Mouse (Mus musculus) MEL (cell line): ENCODE results near the gene Miga1. TPM values are rescaled to one million over a fixed set of nuclear protein-coding genes. Genes with fewer than 3 reads are reported as not detected.

Experiments
- DNase-seq: peaks from one replicate; pipeline ENCODE4 v3.0.0; 2011; ENCODE audit warnings: low read depth, low spot score
- H3K27ac ChIP-seq: 2 replicates; pipeline ENCODE4 v1.5.1; 2012; ENCODE audit warnings: low read depth, mild to moderate bottlenecking, control low read depth, low read length, moderate library complexity; ENCODE audit not compliant: control insufficient read depth
- H3K27me3 ChIP-seq, 2 experiments: fragments of 150-350 bp in 1 of 2; sonication (generic) in 1 of 2; 2 replicates each; pipeline ENCODE4 v1.6.1; 2012; ENCODE audit warnings: low read length in 2 of 2, mild to moderate bottlenecking in 2 of 2, improper control_type of control experiment in 1 of 2, moderate library complexity in 1 of 2; ENCODE audit not compliant: insufficient read depth in 2 of 2, control insufficient read depth in 1 of 2
- H3K36me3 ChIP-seq, 2 experiments: 2 replicates each; pipeline ENCODE4 v1.6.1; 2012 to 2014; ENCODE audit warnings: low read length in 2 of 2, improper control_type of control experiment in 1 of 2, inconsistent platforms in 1 of 2, mild to moderate bottlenecking in 1 of 2; ENCODE audit not compliant: insufficient read depth in 2 of 2, control insufficient read depth in 1 of 2
- H3K4me1 ChIP-seq, 2 experiments: fragments of 150-350 bp in 1 of 2; sonication (generic) in 1 of 2; 2 replicates each; pipeline ENCODE4 v1.6.1; 2012; ENCODE audit warnings: low read length in 2 of 2, improper control_type of control experiment in 1 of 2, mild to moderate bottlenecking in 1 of 2; ENCODE audit not compliant: insufficient read depth in 2 of 2, control insufficient read depth in 1 of 2
- H3K4me3 ChIP-seq, 2 experiments: fragments of 150-350 bp in 1 of 2; sonication (generic) in 1 of 2; 2 replicates each; pipeline ENCODE4 v1.5.1; 2012; ENCODE audit warnings: low read depth in 2 of 2, low read length in 2 of 2, mild to moderate bottlenecking in 2 of 2, moderate library complexity in 2 of 2, control low read depth in 1 of 2, improper control_type of control experiment in 1 of 2; ENCODE audit not compliant: control insufficient read depth in 1 of 2, insufficient read depth in 1 of 2
- H3K79me2 ChIP-seq: 2 replicates; pipeline ENCODE4 v1.6.1; 2012; ENCODE audit warnings: mild to moderate bottlenecking, low read length, moderate library complexity; ENCODE audit not compliant: control insufficient read depth, poor library complexity, insufficient read depth
- H3K9ac ChIP-seq: 2 replicates; pipeline ENCODE4 v1.6.1; 2012; ENCODE audit warnings: low read depth, mild to moderate bottlenecking, control low read depth, low read length, moderate library complexity; ENCODE audit not compliant: control insufficient read depth, poor library complexity, severe bottlenecking
- H3K9me3 ChIP-seq: fragments of 150-350 bp; sonication (generic); replicated peaks from 2 replicates; pipeline ENCODE4 v1.6.1; 2012; ENCODE audit warnings: mild to moderate bottlenecking, low read length, improper control_type of control experiment, moderate library complexity; ENCODE audit not compliant: insufficient read depth
- BHLHE40 ChIP-seq: IDR thresholded peaks from 2 replicates; pipeline ENCODE4 v1.6.1; 2012; ENCODE audit warnings: low read depth, mild to moderate bottlenecking, inconsistent platforms, low read length, improper control_type of control experiment, borderline replicate concordance
- CHD1 ChIP-seq: IDR thresholded peaks from 2 replicates; pipeline ENCODE4 v1.6.1; 2012; ENCODE audit warnings: low read depth, mild to moderate bottlenecking, inconsistent platforms, low read length, improper control_type of control experiment
- E2F4 ChIP-seq: IDR thresholded peaks from 2 replicates; pipeline ENCODE4 v1.6.1; 2011; ENCODE audit warnings: low read depth, low read length, improper control_type of control experiment, borderline replicate concordance
- ELF1 ChIP-seq: IDR thresholded peaks from 2 replicates; pipeline ENCODE4 v1.6.1; 2014; ENCODE audit warnings: low read depth, mild to moderate bottlenecking, inconsistent platforms, low read length, improper control_type of control experiment, moderate library complexity
- EP300 ChIP-seq, 2 experiments: IDR thresholded peaks; 2 replicates each; pipeline ENCODE4 v1.6.1; 2011; ENCODE audit warnings: improper control_type of control experiment in 2 of 2, low read length in 2 of 2, low read depth in 1 of 2, mild to moderate bottlenecking in 1 of 2
- ETS1 ChIP-seq: IDR thresholded peaks from 2 replicates; pipeline ENCODE4 v1.6.1; 2012; ENCODE audit warnings: low read depth, mild to moderate bottlenecking, inconsistent platforms, low read length, improper control_type of control experiment, moderate library complexity
- GABPA ChIP-seq: IDR thresholded peaks from 2 replicates; pipeline ENCODE4 v1.6.1; 2012; ENCODE audit warnings: low read depth, mild to moderate bottlenecking, inconsistent platforms, low read length, improper control_type of control experiment, moderate library complexity
- GATA1 ChIP-seq: IDR thresholded peaks from 2 replicates; pipeline ENCODE4 v1.6.1; 2011; ENCODE audit warnings: low read depth, low read length, improper control_type of control experiment
- HCFC1 ChIP-seq: IDR thresholded peaks from 2 replicates; pipeline ENCODE4 v1.6.1; 2012; ENCODE audit warnings: low read depth, mild to moderate bottlenecking, inconsistent platforms, low read length, improper control_type of control experiment, moderate library complexity
- JUND ChIP-seq: IDR thresholded peaks from 2 replicates; pipeline ENCODE4 v1.6.1; 2011; ENCODE audit warnings: low read depth, mild to moderate bottlenecking, improper control_type of control experiment, low read length
- KAT2A ChIP-seq: conservative IDR thresholded peaks from 2 replicates; pipeline ENCODE4 v1.6.1; 2012; ENCODE audit warnings: low read depth, low read length, improper control_type of control experiment, inconsistent platforms
- MAFK ChIP-seq: IDR thresholded peaks from 2 replicates; pipeline ENCODE4 v1.6.1; 2011; ENCODE audit warnings: low read depth, mild to moderate bottlenecking, low read length, improper control_type of control experiment, borderline replicate concordance
- MAZ ChIP-seq: IDR thresholded peaks from 2 replicates; pipeline ENCODE4 v1.6.1; 2012; ENCODE audit warnings: low read depth, mild to moderate bottlenecking, inconsistent platforms, low read length, improper control_type of control experiment
- MEF2A ChIP-seq: IDR thresholded peaks from 2 replicates; pipeline ENCODE4 v1.6.1; 2014; ENCODE audit warnings: low read depth, mild to moderate bottlenecking, inconsistent platforms, low read length, improper control_type of control experiment; ENCODE audit not compliant: poor library complexity, insufficient replicate concordance, severe bottlenecking; ENCODE audit errors: extremely low read depth
- MXI1 ChIP-seq: IDR thresholded peaks from 2 replicates; pipeline ENCODE4 v1.6.1; 2011; ENCODE audit warnings: mild to moderate bottlenecking, low read depth, low read length, improper control_type of control experiment
- MYB ChIP-seq: IDR thresholded peaks from 2 replicates; pipeline ENCODE4 v1.6.1; 2011; ENCODE audit warnings: mild to moderate bottlenecking, low read depth, low read length, improper control_type of control experiment
- MYC ChIP-seq: IDR thresholded peaks from 2 replicates; pipeline ENCODE4 v1.6.1; 2011; ENCODE audit warnings: low read depth, mild to moderate bottlenecking, low read length, improper control_type of control experiment, moderate library complexity
- NRF1 ChIP-seq: IDR thresholded peaks from 2 replicates; pipeline ENCODE4 v1.6.1; 2014; ENCODE audit warnings: low read depth, mild to moderate bottlenecking, inconsistent platforms, low read length, improper control_type of control experiment, moderate library complexity; ENCODE audit not compliant: poor library complexity, insufficient read depth, severe bottlenecking
- TBP ChIP-seq: IDR thresholded peaks from 2 replicates; pipeline ENCODE4 v1.8.0; 2011; ENCODE audit warnings: low read depth, low read length, improper control_type of control experiment
- TCF12 ChIP-seq: IDR thresholded peaks from 2 replicates; pipeline ENCODE4 v1.6.1; 2014; ENCODE audit warnings: low read depth, mild to moderate bottlenecking, inconsistent platforms, low read length, improper control_type of control experiment, moderate library complexity
- USF1 ChIP-seq: IDR thresholded peaks from 2 replicates; pipeline ENCODE4 v1.6.1; 2014; ENCODE audit warnings: low read depth, mild to moderate bottlenecking, inconsistent platforms, low read length, improper control_type of control experiment, moderate library complexity
- USF2 ChIP-seq, 2 experiments: IDR thresholded peaks; 2 replicates each; pipeline ENCODE4 v1.6.1; 2011 to 2012; ENCODE audit warnings: improper control_type of control experiment in 2 of 2, low read length in 2 of 2, borderline replicate concordance in 1 of 2, inconsistent platforms in 1 of 2, low read depth in 1 of 2, mild to moderate bottlenecking in 1 of 2; ENCODE audit not compliant: insufficient read depth in 1 of 2
- polyA plus RNA-seq, 2 experiments: library from polyadenylated mRNA; stranded (reverse) in 1 of 2; unstranded in 1 of 2; fragments of >175 nt in 1 of 2; fragments of >200 nt in 1 of 2; gene quantifications; 2 replicates each; pipeline versions ENCODE4 v1.2.1 to v1.2.4; 2012; ENCODE audit warnings: low replicate concordance in 2 of 2, low read depth in 1 of 2; ENCODE audit not compliant: insufficient read length in 2 of 2, insufficient read depth in 1 of 2, missing spikeins in 1 of 2
- total RNA-seq: library from RNA; depleted of rRNA; stranded (reverse); fragments of 300-350 nt; gene quantifications from 2 replicates; pipeline ENCODE4 v1.2.3, GENCODE M21; 2012

Miga1 gene
- total and polyA plus RNA-seq, 3 experiments, result 14.2 to 16.2 TPM; not detected in 1

DNA sequence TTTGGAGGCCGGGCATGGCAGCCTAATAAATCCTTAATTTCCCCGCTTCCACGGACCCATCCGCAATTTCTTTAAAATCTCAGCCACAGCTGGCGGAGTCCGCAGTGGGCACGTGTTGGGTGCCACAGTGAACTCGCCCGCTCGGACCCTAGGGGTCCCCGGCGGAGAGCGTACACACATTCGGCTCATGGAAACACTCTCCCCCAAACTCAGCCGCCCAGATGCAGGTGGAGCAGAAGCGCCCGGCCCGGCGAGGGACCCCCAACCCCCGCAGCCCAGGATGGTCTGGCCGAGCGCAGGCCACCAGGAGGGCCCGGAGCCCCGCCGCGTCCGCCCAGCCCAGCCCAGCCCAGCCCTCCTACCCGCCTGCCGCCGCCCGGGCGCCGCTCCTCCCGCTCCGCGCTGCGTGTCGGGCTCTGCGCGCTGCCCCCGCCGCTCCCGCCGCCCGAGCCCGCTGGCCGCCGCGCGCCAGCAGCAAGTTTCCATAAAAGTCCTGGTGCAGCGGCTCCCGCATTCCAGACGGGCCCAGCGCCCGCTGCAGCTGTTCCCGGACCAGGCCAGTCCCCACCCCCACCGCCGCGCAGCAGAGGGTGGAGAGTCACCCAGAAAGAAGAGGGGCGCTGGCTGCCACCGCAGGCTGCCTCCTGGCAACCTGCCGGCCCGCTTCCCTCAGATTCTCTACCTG, 74.7 kb downstream of the Miga1 start:
- Histone ChIP-seq H3K27me3 (no peaks in the 10 kb centered on the region), H3K9me3 (no peaks in the 10 kb centered on the region), H3K27ac (no peak overlapping the region), H3K79me2 (no peaks in the 10 kb centered on the region), H3K9ac (no peak overlapping the region), H3K4me1 (peaks cover 0 to 13% of the 10 kb centered on the region in 2 experiments; a peak in 2 of 4 replicates), H3K4me3 (no peak overlapping the region), H3K36me3 (peaks cover 0 to 15% of the 10 kb centered on the region in 2 experiments; a peak in 2 of 4 replicates)
- no peak for DNase-seq
- TF ChIP-seq MYB (no peak), TCF12 (no peak), JUND (no peak), USF1 (no peak), MAZ (no peak), TBP (no peak), MEF2A (no peak), MAFK (no peak), E2F4 (no peak), KAT2A (no peak), NRF1 (no peak), USF2 (IDR thresholded peaks at IDR 0.05; ENCODE audit: borderline replicate concordance in 1 of 2, insufficient read depth in 1 of 2, low read depth in 1 of 2, low read length in 2 of 2) (no peak), CHD1 (no peak), BHLHE40 (no peak), HCFC1 (no peak), ELF1 (no peak), MXI1 (no peak), MYC (no peak)

GRCm38 (mm10) chr3:152264830-152265229, 75.4 kb downstream of the Miga1 start:
- DNase-seq, result no peak
- no peaks in the 10 kb centered on the region for H3K9me3 ChIP-seq
- no peaks in the 10 kb centered on the region for H3K27me3 ChIP-seq
- H3K9ac ChIP-seq, result no peak overlapping the region
- no peak overlapping the region for H3K27ac ChIP-seq
- H3K79me2 ChIP-seq, result no peaks in the 10 kb centered on the region
- TF ChIP-seq MEF2A, result peak; percentile 82; the same call in 1 of the 2 replicates
- 0 out of 4 replicates have a peak, but pooled peaks have one; percentile 7 to 10 for TF ChIP-seq EP300 (IDR thresholded peaks at IDR 0.05; ENCODE audit: low read depth in 1 of 2, low read length in 2 of 2)
- 0 out of 2 replicates have a peak, but pooled peaks have one; percentile 10 for TF ChIP-seq ETS1
- TF ChIP-seq GABPA, result no peak
- TF ChIP-seq MAFK, result no peak
- TF ChIP-seq GATA1, result peak; percentile 50
- H3K4me3 ChIP-seq, result no peak overlapping the region
- peaks cover 0 to 13% of the 10 kb centered on the region in 2 experiments; a peak in 2 of 4 replicates for H3K4me1 ChIP-seq
- H3K36me3 ChIP-seq, result peaks cover 0 to 15% of the 10 kb centered on the region in 2 experiments; a peak in 2 of 4 replicates
